Mouse (Mus musculus) ovary, postnatal 10 days (tissue): ENCODE data around the gene Fbxl17.

Experiments used
- DNase-seq: peaks from one replicate; pipeline ENCODE4 v3.0.0; 2022; ENCODE audit warnings: low spot score

Fbxl17 gene

GRCm38 (mm10) chr17:63166692-63167091 lies 333.1 kb downstream of the Fbxl17 start:
- DNase-seq, result no peak

DNA sequence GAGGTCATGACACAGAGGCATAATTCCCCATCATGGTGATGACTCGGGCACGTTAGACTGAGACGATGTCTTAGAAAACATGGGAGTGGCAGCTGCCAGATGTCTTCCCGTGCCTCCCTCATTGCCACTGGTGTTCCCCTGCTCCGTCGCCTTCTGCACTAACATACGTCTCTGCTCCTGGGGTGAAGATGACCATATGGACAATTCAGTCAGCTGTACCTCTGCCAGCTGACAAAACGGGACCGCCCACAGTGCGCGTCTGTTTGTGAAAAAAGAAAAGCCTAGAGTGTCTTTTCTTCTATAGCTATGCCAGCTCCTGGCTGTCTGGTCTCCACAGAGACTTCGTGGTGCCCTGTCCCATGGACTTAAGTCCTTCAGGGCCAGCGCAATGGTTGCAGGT lies 334.0 kb downstream of the Fbxl17 start:
- DNase-seq, result no peak

- DNase-seq, result no peak
Observed at GRCm38 (mm10) chr17:63164289-63164688, 335.5 kb downstream of the Fbxl17 start.

- DNase-seq, result no peak
Observed at GRCm38 (mm10) chr17:63161953-63162352, 337.9 kb downstream of the Fbxl17 start.

GRCm38 (mm10) chr17:63159196-63159595 lies 340.6 kb downstream of the Fbxl17 start:
- DNase-seq, result no peak

GRCm38 (mm10) chr17:63158436-63158835 lies 341.4 kb downstream of the Fbxl17 start:
- DNase-seq, result no peak

DNA sequence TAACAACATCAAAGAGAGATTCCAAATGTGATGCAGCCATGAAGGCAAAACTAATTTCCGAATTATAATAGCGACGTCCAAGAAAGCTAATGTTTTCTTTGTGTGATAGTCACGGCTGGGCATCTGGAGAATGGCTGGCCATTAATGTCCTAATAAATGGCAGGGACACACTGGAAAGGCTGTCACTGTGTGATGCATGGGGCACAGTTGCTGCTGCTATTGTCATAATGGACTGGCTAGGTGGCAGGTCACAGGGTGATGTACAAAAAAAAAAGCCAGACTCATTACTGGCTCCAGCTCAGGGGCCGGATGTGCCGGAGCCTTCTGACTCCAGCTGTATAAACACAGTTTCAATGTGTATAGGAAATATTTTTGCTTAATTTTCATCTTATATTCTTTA lies 341.9 kb downstream of the Fbxl17 start:
- DNase-seq, result no peak

- no peak for DNase-seq
Observed at GRCm38 (mm10) chr17:63157019-63157418, 342.8 kb downstream of the Fbxl17 start.

- no peak for DNase-seq
Observed at GRCm38 (mm10) chr17:63146514-63146913, 353.3 kb downstream of the Fbxl17 start.

- no peak for DNase-seq
Observed at GRCm38 (mm10) chr17:63145751-63146491, 353.9 kb downstream of the Fbxl17 start.

- no peak for DNase-seq
Observed at GRCm38 (mm10) chr17:63145311-63145741, 354.5 kb downstream of the Fbxl17 start.

- DNase-seq, result no peak
Observed at GRCm38 (mm10) chr17:63143825-63144224, 356.0 kb downstream of the Fbxl17 start.

- no peak for DNase-seq
Observed at GRCm38 (mm10) chr17:63134805-63135204, 365.0 kb downstream of the Fbxl17 start.

GRCm38 (mm10) chr17:63122427-63122826 lies 377.4 kb downstream of the Fbxl17 start:
- no peak for DNase-seq

GRCm38 (mm10) chr17:63119701-63120100 lies 380.1 kb downstream of the Fbxl17 start:
- no peak for DNase-seq

GRCm38 (mm10) chr17:63119077-63119476 lies 380.7 kb downstream of the Fbxl17 start:
- no peak for DNase-seq

DNA sequence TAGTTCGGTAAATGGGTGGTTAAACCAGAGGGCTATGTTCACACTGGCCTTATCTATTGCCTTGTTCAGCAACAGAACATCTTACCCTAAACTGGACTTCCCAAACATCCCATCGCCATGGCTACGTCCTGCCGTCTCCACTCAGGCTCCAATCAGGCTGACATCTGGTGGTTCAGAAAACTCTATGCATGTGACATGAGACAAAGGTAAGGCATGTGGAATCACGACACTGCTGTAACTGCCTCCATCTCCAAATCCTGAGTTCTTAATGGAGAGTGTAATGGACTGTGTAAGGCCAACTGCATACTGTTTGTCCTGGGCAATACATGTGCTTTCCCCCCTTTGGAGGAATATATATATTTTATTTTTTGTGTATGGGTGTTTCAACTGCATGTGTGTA lies 382.7 kb downstream of the Fbxl17 start:
- no peak for DNase-seq

GRCm38 (mm10) chr17:63114399-63115085 lies 385.3 kb downstream of the Fbxl17 start:
- DNase-seq, result no peak

- DNase-seq, result no peak
Observed at GRCm38 (mm10) chr17:63112826-63113225, 387.0 kb downstream of the Fbxl17 start.

DNA sequence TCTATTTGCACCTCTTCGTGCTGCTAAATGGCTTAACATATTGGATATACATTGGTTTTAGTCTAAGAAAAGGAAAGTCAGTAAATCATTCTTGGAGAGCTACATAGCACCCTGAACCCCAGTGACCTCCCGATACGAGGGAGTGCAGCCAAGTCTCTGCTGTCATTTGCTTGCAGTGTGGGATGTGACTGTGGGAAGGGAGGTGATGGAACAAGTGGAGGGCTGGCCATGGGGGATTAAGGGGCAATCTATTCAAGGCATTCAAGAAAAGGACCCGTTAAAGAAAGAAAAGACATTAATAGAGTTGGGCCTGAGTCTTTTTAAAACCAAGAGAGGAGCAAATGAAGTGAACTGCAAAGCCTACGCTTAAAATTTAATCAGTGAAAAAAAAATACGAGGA lies 388.8 kb downstream of the Fbxl17 start:
- no peak for DNase-seq

- no peak for DNase-seq
Observed at GRCm38 (mm10) chr17:63110211-63110755, 389.5 kb downstream of the Fbxl17 start.

DNA sequence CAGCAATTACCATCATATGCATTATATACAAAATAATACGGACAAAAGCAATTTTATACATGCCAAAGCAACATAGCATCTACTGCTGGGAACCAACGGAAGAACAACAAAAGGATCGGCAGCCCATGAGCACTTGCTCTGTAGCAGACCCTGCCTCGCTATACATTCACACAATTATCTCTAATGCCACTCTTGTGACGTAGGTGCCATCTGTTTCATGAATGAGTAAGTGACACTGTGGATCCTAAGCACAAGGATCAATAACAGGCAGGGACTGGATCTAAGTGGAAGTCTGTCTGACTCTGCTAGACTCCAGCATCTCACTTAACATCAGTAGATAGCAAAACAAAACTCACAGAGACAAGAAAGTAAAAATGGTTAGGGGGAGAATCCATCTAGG lies 391.8 kb downstream of the Fbxl17 start:
- no peak for DNase-seq

DNA sequence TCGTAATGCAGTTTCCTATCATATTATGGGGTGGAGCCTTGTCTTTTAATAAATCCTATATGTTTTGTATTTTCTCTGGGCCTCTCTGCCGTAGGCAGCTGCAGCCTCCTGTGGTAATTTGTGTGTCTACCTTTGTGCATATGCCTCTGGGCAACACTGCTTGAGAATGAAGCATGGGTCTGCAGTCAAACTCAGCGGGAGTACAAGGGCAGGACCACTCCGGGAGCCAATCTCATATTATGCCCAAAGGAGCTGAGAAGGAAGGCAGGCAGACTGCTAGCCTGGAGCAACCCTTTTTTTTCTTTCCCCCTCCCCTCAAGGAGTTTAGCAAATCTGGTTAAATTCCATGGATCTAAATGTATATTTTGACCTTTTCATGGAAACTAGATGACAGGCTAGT lies 392.3 kb downstream of the Fbxl17 start:
- no peak for DNase-seq
